Mouse (Mus musculus) small intestine, adult 2 months (tissue): ENCODE measurements at regions not wholly inside any gene's neighbourhood (a gene's known extent, or its start where the extent isn't known, plus 50 kb on each side); places are given as distances from the start of the nearest gene placed in this dataset.

Experiments
- H3K27ac ChIP-seq: fragments of 200-500 bp; 2 replicates; pipeline ENCODE4 v1.5.1; 2012; ENCODE audit warnings: low read depth, low read length, control low read depth, inconsistent platforms; ENCODE audit not compliant: insufficient read depth
- H3K27me3 ChIP-seq: fragments of 200-500 bp; 2 replicates; pipeline ENCODE4 v1.6.1; 2012; ENCODE audit warnings: mild to moderate bottlenecking, moderate library complexity, low read length, inconsistent platforms; ENCODE audit not compliant: control insufficient read depth, insufficient read depth
- H3K36me3 ChIP-seq: fragments of 200-500 bp; 2 replicates; pipeline ENCODE4 v1.6.1; 2012; ENCODE audit warnings: mild to moderate bottlenecking, low read length, control low read depth, inconsistent platforms; ENCODE audit not compliant: control insufficient read depth, insufficient read depth
- H3K4me1 ChIP-seq: fragments of 200-500 bp; 2 replicates; pipeline ENCODE4 v1.6.1; 2012; ENCODE audit warnings: low read length, inconsistent platforms, mixed read lengths; ENCODE audit not compliant: control insufficient read depth, insufficient read depth, insufficient read length
- H3K4me3 ChIP-seq: fragments of 200-500 bp; 2 replicates; pipeline ENCODE4 v1.5.1; 2012; ENCODE audit warnings: low read depth, mild to moderate bottlenecking, control low read depth, inconsistent platforms, low read length, moderate library complexity
- CTCF ChIP-seq: fragments of 200-500 bp; IDR thresholded peaks from 2 replicates; pipeline ENCODE4 v1.5.1; 2012; ENCODE audit warnings: low read depth, mild to moderate bottlenecking, control low read depth, inconsistent platforms, low read length, moderate library complexity, mixed read lengths; ENCODE audit not compliant: insufficient replicate concordance, insufficient read length; ENCODE audit errors: extremely low read depth
- POLR2A ChIP-seq: fragments of 200-500 bp; IDR thresholded peaks from 2 replicates; pipeline ENCODE4 v1.6.1; 2012; ENCODE audit warnings: low read depth, mild to moderate bottlenecking, control low read depth, inconsistent platforms, low read length, moderate library complexity
- WGBS: fragments of 180-500 bp; shearing (Covaris S2); methylation state at CpG from one replicate; pipeline ENCODE4 v1.1.7; 2018; 5-methylcytosine and 5-hydroxymethylcytosine counted together

GRCm38 (mm10) chr4:124335726-124336125 is 274.9 kb downstream of the 3100002H09Rik start:
- Histone ChIP-seq H3K4me1 (no peaks in the 10 kb centered on the region), H3K27ac (no peak overlapping the region), H3K36me3 (no peaks in the 10 kb centered on the region), H3K27me3 (no peaks in the 10 kb centered on the region), H3K4me3 (no peak overlapping the region)
- 69% methylated on average over 2 of the region's 2 CpGs for WGBS
- TF ChIP-seq POLR2A (no peak), CTCF (peak; percentile 49; the same call in 1 of the 2 replicates)

- H3K4me3 ChIP-seq, result no peak overlapping the region
- no peak overlapping the region for H3K27ac ChIP-seq
- H3K36me3 ChIP-seq, result no peaks in the 10 kb centered on the region
- no peak for TF ChIP-seq CTCF
- no peak for TF ChIP-seq POLR2A
- no peaks in the 10 kb centered on the region for H3K27me3 ChIP-seq
- WGBS, result 29% methylated on average over 2 of the region's 2 CpGs
- H3K4me1 ChIP-seq, result no peaks in the 10 kb centered on the region
Observed at GRCm38 (mm10) chr4:124332974-124333373, 277.6 kb downstream of the 3100002H09Rik start.

- WGBS, result 83% methylated on average over 12 of the region's 12 CpGs
- TF ChIP-seq POLR2A (no peak), CTCF (no peak)
- Histone ChIP-seq H3K36me3 (no peaks in the 10 kb centered on the region), H3K4me1 (no peaks in the 10 kb centered on the region), H3K4me3 (no peak overlapping the region), H3K27me3 (no peaks in the 10 kb centered on the region), H3K27ac (no peak overlapping the region)
Observed at GRCm38 (mm10) chr4:124332416-124332815, 278.2 kb downstream of the 3100002H09Rik start.

- Histone ChIP-seq H3K4me1 (no peaks in the 10 kb centered on the region), H3K4me3 (no peak overlapping the region), H3K36me3 (no peaks in the 10 kb centered on the region), H3K27ac (no peak overlapping the region), H3K27me3 (no peaks in the 10 kb centered on the region)
- no peak for TF ChIP-seq POLR2A
- no peak for TF ChIP-seq CTCF
- WGBS, result 77% methylated on average over 15 of the region's 15 CpGs
Observed at GRCm38 (mm10) chr4:124329107-124329771, 281.4 kb downstream of the 3100002H09Rik start.

- Histone ChIP-seq H3K4me3 (no peak overlapping the region), H3K27ac (no peak overlapping the region), H3K36me3 (no peaks in the 10 kb centered on the region), H3K27me3 (no peaks in the 10 kb centered on the region), H3K4me1 (no peaks in the 10 kb centered on the region)
- 87% methylated on average over 9 of the region's 9 CpGs for WGBS
- TF ChIP-seq CTCF (no peak), POLR2A (no peak)
Observed at GRCm38 (mm10) chr4:124326301-124326700, 284.3 kb downstream of the 3100002H09Rik start.

GRCm38 (mm10) chr4:124323589-124323988 is 287.0 kb downstream of the 3100002H09Rik start:
- TF ChIP-seq POLR2A (no peak), CTCF (no peak)
- H3K36me3 ChIP-seq, result no peaks in the 10 kb centered on the region
- H3K4me1 ChIP-seq, result no peaks in the 10 kb centered on the region
- H3K27ac ChIP-seq, result no peak overlapping the region
- WGBS, result 58% methylated on average over 3 of the region's 3 CpGs
- no peaks in the 10 kb centered on the region for H3K27me3 ChIP-seq
- no peak overlapping the region for H3K4me3 ChIP-seq

- WGBS, result 58% methylated on average over 7 of the region's 7 CpGs
- TF ChIP-seq CTCF (no peak), POLR2A (no peak)
Observed at GRCm38 (mm10) chr4:124321221-124321620, 289.4 kb downstream of the 3100002H09Rik start.

More at GRCm38 (mm10) chr4:124321221-124321620, 289.4 kb downstream of the 3100002H09Rik start:
- Histone ChIP-seq H3K4me3 (no peak overlapping the region), H3K4me1 (no peaks in the 10 kb centered on the region), H3K27me3 (no peaks in the 10 kb centered on the region), H3K36me3 (no peaks in the 10 kb centered on the region), H3K27ac (no peak overlapping the region)
